Mouse (Mus musculus): ENCODE measurements around the gene Olfr1496.
A peak's percentile ranks its signal among the peaks of the same experiment; 100 is the strongest.

- TF ChIP-seq POLR2A (IDR thresholded peaks at IDR 0.05; ENCODE audit: borderline replicate concordance, insufficient read depth, low read length) (no peak), CTCF (IDR thresholded peaks at IDR 0.05; ENCODE audit: borderline replicate concordance, insufficient read depth, low read depth, low read length) (peak; percentile 22; the same call in 1 of the 2 replicates)
Observed at GRCm38 (mm10) chr19:13812823-13813222, 35.1 kb downstream of the Olfr1496 start.
